Mouse (Mus musculus) G1E-ER4 (cell line): Measurements from ENCODE around the gene Gm6710. TPM values are rescaled to one million over a fixed set of nuclear protein-coding genes. Genes with fewer than 3 reads are reported as not detected.
"Not testable (repeated sequence)": the region's sequence is repeated elsewhere in the genome, so short reads cannot be mapped to it uniquely, and the experiment has no call there.

Source experiments
- GATA1 ChIP-seq: IDR thresholded peaks from one replicate; pipeline ENCODE4 v1.8.0; 2012; ENCODE audit warnings: low read length, inconsistent platforms
- polyA plus RNA-seq: library from polyadenylated mRNA; stranded (reverse); fragments of >175 nt; gene quantifications from 2 replicates; pipeline ENCODE4 v1.2.3, GENCODE M21; 2012

Gene Gm6710
- polyA plus RNA-seq, result 0.12 TPM in 1 of 2 replicates, not detected in the other

GRCm38 (mm10) chr2:175869024-175869423 lies at the start of gene Gm6710:
Gm6710 (plus strand) TSS chr2:175869219.
- TF ChIP-seq GATA1, result not testable (repeated sequence)

Other genes with a start within 250 kb of the Gm6710 start
- not detected in 2 replicates for gene Gm11007, start 225.2 kb upstream of the Gm6710 start, polyA plus RNA-seq
- gene Zfp969, start 165.6 kb upstream of the Gm6710 start, polyA plus RNA-seq, result 0.28 and 0.29 TPM in 2 replicates
- gene Gm2007, start 127.7 kb upstream of the Gm6710 start, polyA plus RNA-seq, result not detected in 2 replicates
- gene Gm14288, start 68.1 kb upstream of the Gm6710 start, polyA plus RNA-seq, result not detected in 2 replicates
- gene Zfp966, start 61.9 kb downstream of the Gm6710 start, polyA plus RNA-seq, result 0.31 TPM in 1 of 2 replicates, not detected in the other
- gene Gm2026, start 96.1 kb downstream of the Gm6710 start, polyA plus RNA-seq, result 0.11 and 0.22 TPM in 2 replicates